Mouse (Mus musculus) subcutaneous adipose tissue, adult 2 months (tissue): Measurements from ENCODE around the gene Cops8. TPM values are rescaled to one million over a fixed set of nuclear protein-coding genes. Genes with fewer than 3 reads are reported as not detected.

ENCODE experiments used
- polyA plus RNA-seq: library from polyadenylated mRNA; depleted of rRNA; stranded (reverse); fragments of >200 nt; gene quantifications from 2 replicates; pipeline ENCODE4 v1.2.3, GENCODE M21; 2012; ENCODE audit warnings: low replicate concordance; rRNA removed

Cops8 gene
- polyA plus RNA-seq: 60.2 and 74.3 TPM in 2 replicates

DNA sequence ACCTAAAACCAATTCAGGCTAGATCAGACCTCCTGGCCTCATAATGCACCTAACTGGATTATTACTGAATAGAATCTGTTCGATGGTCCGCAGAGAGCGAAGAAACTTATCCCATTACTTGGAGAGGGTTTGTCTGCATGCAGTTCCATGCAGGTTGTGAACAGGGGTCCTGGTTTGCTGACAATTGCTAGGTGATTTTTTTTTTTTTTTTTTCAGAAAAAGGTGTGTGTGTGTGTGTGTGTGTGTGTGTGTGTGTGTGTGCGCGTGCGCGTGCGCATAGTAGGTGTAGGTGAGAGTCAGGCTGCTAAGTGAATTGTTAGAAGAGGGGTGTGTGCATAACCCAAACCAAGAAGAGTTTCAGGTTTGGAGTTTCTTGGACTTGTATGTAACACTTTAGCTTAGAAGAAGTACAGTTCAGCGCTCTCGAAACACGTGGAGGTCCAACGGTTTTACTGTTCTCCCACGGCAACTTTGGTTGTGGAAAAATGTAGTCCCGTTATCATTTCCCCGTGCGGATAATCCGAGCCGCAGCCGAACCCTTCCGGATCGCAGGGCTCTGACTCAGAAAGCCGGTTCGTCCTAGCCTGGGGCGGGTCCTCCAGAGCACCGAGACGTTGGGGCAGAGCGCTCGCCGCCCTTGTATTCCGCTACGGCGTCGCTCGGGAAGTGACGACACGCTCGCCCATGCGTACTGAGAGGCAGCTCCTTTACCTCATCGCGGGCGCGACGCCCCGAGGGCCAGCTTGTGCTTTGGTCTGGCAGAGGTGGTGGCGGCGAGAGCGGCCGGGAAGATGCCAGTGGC is at the start of gene Cops8:
Gene Cops8, plus strand, starts transcription at position 223 of the 802 bp plus-strand sequence.

Other genes with a start within 250 kb of the Cops8 start
- 97.4 and 339 TPM in 2 replicates for gene Col6a3, start 241.0 kb downstream of the Cops8 start, polyA plus RNA-seq